Mouse (Mus musculus): ENCODE measurements around the gene Olfr70. TPM values are rescaled to one million over a fixed set of nuclear protein-coding genes. Genes with fewer than 3 reads are reported as not detected.

Olfr70 gene
- polyA plus RNA-seq, 1 experiment from 2014 or later, result not detected

GRCm38 (mm10) chr4:43730750-43731297 is 30.2 kb upstream of the Olfr70 start:
- H3K36me3 ChIP-seq (ENCODE audit: control insufficient read depth, insufficient read depth, low read length), result no peaks in the 10 kb centered on the region
- DNase-seq (ENCODE audit: low spot score) (no peak), ATAC-seq (ENCODE audit: insufficient read depth, low FRiP score, low TSS enrichment) (no peak)
- no peak overlapping the region for H3K4me3 ChIP-seq (ENCODE audit: low read depth, low read length)
- H3K27me3 ChIP-seq (ENCODE audit: control insufficient read depth, insufficient read depth, low read length), result no peaks in the 10 kb centered on the region
- H3K9me3 ChIP-seq (ENCODE audit: control insufficient read depth, low read length), result no peaks in the 10 kb centered on the region
- H3K9ac ChIP-seq (ENCODE audit: low read length), result no peak overlapping the region
- H3K4me1 ChIP-seq (ENCODE audit: control insufficient read depth, insufficient read depth, low read length), result no peaks in the 10 kb centered on the region
- no peak overlapping the region for H3K27ac ChIP-seq (ENCODE audit: low read depth, low read length)
- 70% methylated on average over 21 of the region's 21 CpGs for WGBS
- H3K4me2 ChIP-seq (ENCODE audit: low read depth), result no peak overlapping the region

DNA sequence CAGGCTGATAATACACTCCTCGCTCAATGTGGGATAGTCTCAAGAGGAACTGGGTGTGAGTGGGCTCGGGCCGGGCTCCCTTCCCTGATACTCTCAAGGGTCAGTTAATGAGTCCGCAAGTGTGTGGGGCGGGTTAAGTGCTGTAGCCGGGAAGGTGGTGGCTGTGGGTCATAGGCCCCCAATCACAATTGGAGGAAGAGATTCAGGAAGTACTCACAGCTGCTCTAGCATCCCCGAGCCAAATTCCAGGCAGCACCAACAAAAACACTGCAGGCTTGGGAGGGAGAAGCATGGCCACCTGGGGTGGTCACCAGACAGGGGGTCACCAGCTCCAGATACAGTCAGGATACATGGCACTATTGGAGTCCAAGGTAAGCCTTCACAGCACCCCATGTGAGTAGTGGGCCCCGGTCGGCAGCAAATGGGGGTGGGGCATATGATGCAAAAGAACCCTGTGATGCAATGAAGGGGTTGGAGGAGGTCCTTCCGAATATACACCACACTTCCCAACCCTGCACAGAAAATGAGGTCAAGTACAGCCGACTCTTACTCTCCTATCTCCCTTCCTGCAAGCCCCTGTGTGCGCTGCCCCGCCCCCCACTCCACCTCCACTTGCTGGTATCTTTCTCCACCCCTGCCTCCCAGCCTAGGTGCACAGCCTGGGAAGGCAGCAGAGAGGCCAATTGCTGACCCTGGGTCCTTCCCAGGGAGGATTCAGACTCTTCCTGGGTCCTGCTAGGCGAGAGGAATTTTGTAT is 29.4 kb upstream of the Olfr70 start, which contains the start of gene Spaar:
TSS of gene Spaar (plus strand) at position 241 of the 757 bp plus-strand sequence.
- H3K4me3 ChIP-seq (ENCODE audit: low read depth, low read length), result no peak within 1 kb of the TSS
- H3K9ac ChIP-seq (ENCODE audit: low read length), result no peak within 1 kb of the TSS
- H3K27ac ChIP-seq (ENCODE audit: low read depth, low read length), result no peak within 1 kb of the TSS
- no peaks in the 10 kb centered on the region for H3K9me3 ChIP-seq (ENCODE audit: control insufficient read depth, low read length)
- ATAC-seq (ENCODE audit: insufficient read depth, low FRiP score, low TSS enrichment), result no peak
- H3K4me1 ChIP-seq (ENCODE audit: control insufficient read depth, insufficient read depth, low read length), result no peaks in the 10 kb centered on the region
- no peak within 1 kb of the TSS for H3K4me2 ChIP-seq (ENCODE audit: low read depth)
- WGBS, result 70% methylated on average over 14 of the region's 14 CpGs
- no peaks in the 10 kb centered on the region for H3K27me3 ChIP-seq (ENCODE audit: control insufficient read depth, insufficient read depth, low read length)
- no peak for DNase-seq (ENCODE audit: low spot score)
- H3K36me3 ChIP-seq (ENCODE audit: control insufficient read depth, insufficient read depth, low read length), result no peaks in the 10 kb centered on the region

DNA sequence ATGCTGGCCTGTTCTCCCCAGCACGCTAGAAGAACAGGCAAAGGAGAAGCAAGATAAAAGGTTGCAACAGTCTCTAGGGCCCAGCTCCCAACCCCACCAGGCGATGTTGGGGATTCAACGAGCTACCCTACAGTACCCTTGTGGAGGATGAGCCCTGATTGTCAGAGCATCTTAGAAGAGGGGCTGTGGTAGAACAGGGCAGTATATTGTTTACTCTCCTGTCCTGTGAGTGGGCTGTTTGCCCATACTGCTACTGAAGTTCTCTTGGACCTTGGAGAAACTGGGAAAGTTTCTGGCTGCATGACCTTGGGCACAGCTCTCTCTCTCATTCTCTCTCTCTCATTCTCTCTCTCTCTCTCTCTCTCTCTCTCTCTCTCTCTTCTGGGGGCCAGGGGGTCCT is 28.5 kb upstream of the Olfr70 start:
- Histone ChIP-seq H3K4me3 (ENCODE audit: low read depth, low read length) (no peak overlapping the region), H3K9me3 (ENCODE audit: control insufficient read depth, low read length) (no peaks in the 10 kb centered on the region), H3K27ac (ENCODE audit: low read depth, low read length) (no peak overlapping the region), H3K9ac (ENCODE audit: low read length) (no peak overlapping the region), H3K4me1 (ENCODE audit: control insufficient read depth, insufficient read depth, low read length) (no peaks in the 10 kb centered on the region), H3K4me2 (ENCODE audit: low read depth) (no peak overlapping the region), H3K27me3 (ENCODE audit: control insufficient read depth, insufficient read depth, low read length) (no peaks in the 10 kb centered on the region), H3K36me3 (ENCODE audit: control insufficient read depth, insufficient read depth, low read length) (no peaks in the 10 kb centered on the region)
- no peak for ATAC-seq (ENCODE audit: insufficient read depth, low FRiP score, low TSS enrichment)
- WGBS, result 81% methylated on average over 3 of the region's 3 CpGs
- no peak for DNase-seq (ENCODE audit: low spot score)

DNA sequence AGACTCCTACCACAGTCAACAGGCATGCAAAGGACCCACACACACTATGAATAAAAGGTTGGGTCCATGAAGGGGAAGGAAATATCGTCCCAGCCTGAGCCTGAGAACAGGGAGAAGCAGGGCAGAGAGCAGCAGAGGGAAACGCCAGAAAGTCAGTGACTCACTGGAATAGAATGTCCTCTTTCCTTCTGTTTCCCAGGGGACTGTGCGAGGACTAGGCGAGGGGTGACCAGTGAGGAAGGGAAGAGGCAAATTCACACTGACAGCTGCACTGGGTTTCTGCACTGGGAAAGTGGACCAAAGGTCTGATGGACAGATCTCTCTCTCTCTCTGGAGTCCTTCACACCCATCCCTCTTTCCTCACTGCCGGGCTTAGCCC is 28.0 kb upstream of the Olfr70 start:
- 70% methylated on average over 5 of the region's 5 CpGs for WGBS

GRCm38 (mm10) chr4:43727718-43728575 is 27.3 kb upstream of the Olfr70 start:
- Histone ChIP-seq H3K4me1 (ENCODE audit: control insufficient read depth, insufficient read depth, low read length) (no peaks in the 10 kb centered on the region), H3K9me3 (ENCODE audit: control insufficient read depth, low read length) (no peaks in the 10 kb centered on the region), H3K4me2 (ENCODE audit: low read depth) (no peak overlapping the region), H3K9ac (ENCODE audit: low read length) (no peak overlapping the region), H3K36me3 (ENCODE audit: control insufficient read depth, insufficient read depth, low read length) (no peaks in the 10 kb centered on the region), H3K27me3 (ENCODE audit: control insufficient read depth, insufficient read depth, low read length) (no peaks in the 10 kb centered on the region), H3K27ac (ENCODE audit: low read depth, low read length) (no peak overlapping the region), H3K4me3 (ENCODE audit: low read depth, low read length) (no peak overlapping the region)
- DNase-seq (ENCODE audit: low spot score) (no peak), ATAC-seq (ENCODE audit: insufficient read depth, low FRiP score, low TSS enrichment) (no peak)
- 82% methylated on average over 7 of the region's 7 CpGs for WGBS

More for the DNA sequence above, 28.0 kb upstream of the Olfr70 start:
- no peak overlapping the region for H3K4me3 ChIP-seq (ENCODE audit: low read depth, low read length)
- H3K27me3 ChIP-seq (ENCODE audit: control insufficient read depth, insufficient read depth, low read length), result no peaks in the 10 kb centered on the region
- no peaks in the 10 kb centered on the region for H3K36me3 ChIP-seq (ENCODE audit: control insufficient read depth, insufficient read depth, low read length)
- H3K4me2 ChIP-seq (ENCODE audit: low read depth), result no peak overlapping the region
- H3K4me1 ChIP-seq (ENCODE audit: control insufficient read depth, insufficient read depth, low read length), result no peaks in the 10 kb centered on the region
- no peaks in the 10 kb centered on the region for H3K9me3 ChIP-seq (ENCODE audit: control insufficient read depth, low read length)
- ATAC-seq (ENCODE audit: insufficient read depth, low FRiP score, low TSS enrichment), result no peak
- no peak overlapping the region for H3K27ac ChIP-seq (ENCODE audit: low read depth, low read length)
- DNase-seq (ENCODE audit: low spot score), result no peak
- H3K9ac ChIP-seq (ENCODE audit: low read length), result no peak overlapping the region

DNA sequence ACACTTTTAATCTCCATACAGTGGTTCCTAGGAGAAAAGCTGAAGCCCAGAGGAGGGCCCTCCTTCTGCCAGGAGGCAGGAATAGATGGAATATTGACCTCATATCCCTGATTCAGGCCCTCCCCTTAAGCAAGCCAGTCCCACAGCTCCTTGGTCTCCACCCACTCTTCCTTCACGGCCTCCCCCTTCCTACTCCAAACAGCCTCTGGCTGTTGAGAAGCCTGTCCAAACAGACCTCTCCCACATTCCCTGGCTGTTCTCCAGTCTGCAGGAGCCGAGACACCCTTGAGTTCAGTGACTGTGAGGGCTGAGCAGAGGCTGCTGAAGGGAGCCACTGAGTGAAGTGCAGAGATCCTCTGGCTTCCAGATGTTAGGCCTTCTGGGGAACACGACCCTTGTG is 26.4 kb upstream of the Olfr70 start, which contains the start of gene Hrct1:
TSS of gene Hrct1 (plus strand) at position 194 of the 400 bp plus-strand sequence.
- WGBS, result 42% methylated on average over 3 of the region's 3 CpGs
- no peaks in the 10 kb centered on the region for H3K4me1 ChIP-seq (ENCODE audit: control insufficient read depth, insufficient read depth, low read length)
- H3K4me2 ChIP-seq (ENCODE audit: low read depth), result no peak within 1 kb of the TSS
- DNase-seq (ENCODE audit: low spot score) (no peak), ATAC-seq (ENCODE audit: insufficient read depth, low FRiP score, low TSS enrichment) (no peak)
- no peaks in the 10 kb centered on the region for H3K36me3 ChIP-seq (ENCODE audit: control insufficient read depth, insufficient read depth, low read length)
- no peak within 1 kb of the TSS for H3K4me3 ChIP-seq (ENCODE audit: low read depth, low read length)
- no peaks in the 10 kb centered on the region for H3K27me3 ChIP-seq (ENCODE audit: control insufficient read depth, insufficient read depth, low read length)
- no peaks in the 10 kb centered on the region for H3K9me3 ChIP-seq (ENCODE audit: control insufficient read depth, low read length)
- no peak within 1 kb of the TSS for H3K27ac ChIP-seq (ENCODE audit: low read depth, low read length)
- H3K9ac ChIP-seq (ENCODE audit: low read length), result no peak within 1 kb of the TSS

GRCm38 (mm10) chr4:43726228-43726993 is 25.8 kb upstream of the Olfr70 start:
- Histone ChIP-seq H3K27ac (ENCODE audit: low read depth, low read length) (no peak overlapping the region), H3K9ac (ENCODE audit: low read length) (no peak overlapping the region), H3K4me1 (ENCODE audit: control insufficient read depth, insufficient read depth, low read length) (no peaks in the 10 kb centered on the region), H3K9me3 (ENCODE audit: control insufficient read depth, low read length) (no peaks in the 10 kb centered on the region), H3K4me2 (ENCODE audit: low read depth) (no peak overlapping the region), H3K36me3 (ENCODE audit: control insufficient read depth, insufficient read depth, low read length) (no peaks in the 10 kb centered on the region), H3K27me3 (ENCODE audit: control insufficient read depth, insufficient read depth, low read length) (no peaks in the 10 kb centered on the region), H3K4me3 (ENCODE audit: low read depth, low read length) (no peak overlapping the region)
- no peak for DNase-seq (ENCODE audit: low spot score)
- 77% methylated on average over 12 of the region's 12 CpGs for WGBS
- no peak for ATAC-seq (ENCODE audit: insufficient read depth, low FRiP score, low TSS enrichment)

DNA sequence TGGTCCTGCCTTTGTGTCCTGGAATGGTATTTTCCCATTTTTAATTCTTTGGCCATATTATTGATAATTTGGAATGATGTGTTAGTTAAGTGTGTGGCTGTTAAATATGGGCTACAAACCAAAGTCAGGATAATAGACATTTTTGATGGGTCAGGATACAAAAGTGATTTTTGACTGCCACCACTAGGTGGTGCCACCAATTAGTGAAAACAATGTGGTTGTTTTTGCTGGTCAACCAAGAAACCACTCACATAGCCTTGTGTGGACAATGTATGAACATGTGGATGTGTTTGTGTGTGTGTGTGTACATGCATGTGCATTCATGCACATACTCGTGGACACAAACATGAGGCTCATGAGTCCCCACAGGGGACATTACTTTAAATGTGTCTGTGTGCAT is 24.2 kb upstream of the Olfr70 start:
- H3K4me2 ChIP-seq (ENCODE audit: low read depth), result no peak overlapping the region
- no peak overlapping the region for H3K9ac ChIP-seq (ENCODE audit: low read length)
- DNase-seq (ENCODE audit: low spot score) (no peak), ATAC-seq (ENCODE audit: insufficient read depth, low FRiP score, low TSS enrichment) (no peak)
- H3K27ac ChIP-seq (ENCODE audit: low read depth, low read length), result no peak overlapping the region
- 30% methylated on average over 1 of the region's 1 CpGs for WGBS
- H3K27me3 ChIP-seq (ENCODE audit: control insufficient read depth, insufficient read depth, low read length), result no peaks in the 10 kb centered on the region
- no peaks in the 10 kb centered on the region for H3K4me1 ChIP-seq (ENCODE audit: control insufficient read depth, insufficient read depth, low read length)
- H3K9me3 ChIP-seq (ENCODE audit: control insufficient read depth, low read length), result no peaks in the 10 kb centered on the region
- no peak overlapping the region for H3K4me3 ChIP-seq (ENCODE audit: low read depth, low read length)
- H3K36me3 ChIP-seq (ENCODE audit: control insufficient read depth, insufficient read depth, low read length), result no peaks in the 10 kb centered on the region
